Mouse (Mus musculus) mouse trophoblast stem cell (cell line): ENCODE measurements around the gene Atp2a2.

ENCODE experiments used
- in situ Hi-C, 2 experiments: fragments of 300-500 bp; cut with MseI, MboI; formaldehyde crosslinking; loops; 2 replicates in 1 of 2; 3 replicates in 1 of 2; pipeline ENCODE4 v1.15.1; 2025

Atp2a2 gene

DNA sequence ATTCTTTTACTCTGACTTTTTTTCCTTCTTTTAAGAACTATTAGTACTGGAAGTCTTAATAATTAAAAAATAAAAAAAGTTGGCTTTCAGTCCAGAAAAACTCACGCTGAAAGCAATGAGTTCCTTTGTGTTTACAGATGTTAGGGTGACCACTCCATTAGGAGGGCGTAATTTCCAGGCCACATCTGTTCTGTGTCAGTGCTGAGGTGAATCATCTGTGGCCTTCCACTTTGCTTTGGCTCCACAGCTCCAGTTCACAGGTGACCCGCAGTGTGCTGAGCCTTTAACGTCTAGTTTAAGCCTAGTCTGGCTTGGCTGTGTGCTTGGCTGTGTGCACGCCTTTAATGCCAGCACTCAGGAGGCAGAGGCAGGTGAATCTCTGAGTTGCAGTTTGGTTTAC is 90.1 kb downstream of the Atp2a2 start:
- in situ Hi-C loops = no loop called here

DNA sequence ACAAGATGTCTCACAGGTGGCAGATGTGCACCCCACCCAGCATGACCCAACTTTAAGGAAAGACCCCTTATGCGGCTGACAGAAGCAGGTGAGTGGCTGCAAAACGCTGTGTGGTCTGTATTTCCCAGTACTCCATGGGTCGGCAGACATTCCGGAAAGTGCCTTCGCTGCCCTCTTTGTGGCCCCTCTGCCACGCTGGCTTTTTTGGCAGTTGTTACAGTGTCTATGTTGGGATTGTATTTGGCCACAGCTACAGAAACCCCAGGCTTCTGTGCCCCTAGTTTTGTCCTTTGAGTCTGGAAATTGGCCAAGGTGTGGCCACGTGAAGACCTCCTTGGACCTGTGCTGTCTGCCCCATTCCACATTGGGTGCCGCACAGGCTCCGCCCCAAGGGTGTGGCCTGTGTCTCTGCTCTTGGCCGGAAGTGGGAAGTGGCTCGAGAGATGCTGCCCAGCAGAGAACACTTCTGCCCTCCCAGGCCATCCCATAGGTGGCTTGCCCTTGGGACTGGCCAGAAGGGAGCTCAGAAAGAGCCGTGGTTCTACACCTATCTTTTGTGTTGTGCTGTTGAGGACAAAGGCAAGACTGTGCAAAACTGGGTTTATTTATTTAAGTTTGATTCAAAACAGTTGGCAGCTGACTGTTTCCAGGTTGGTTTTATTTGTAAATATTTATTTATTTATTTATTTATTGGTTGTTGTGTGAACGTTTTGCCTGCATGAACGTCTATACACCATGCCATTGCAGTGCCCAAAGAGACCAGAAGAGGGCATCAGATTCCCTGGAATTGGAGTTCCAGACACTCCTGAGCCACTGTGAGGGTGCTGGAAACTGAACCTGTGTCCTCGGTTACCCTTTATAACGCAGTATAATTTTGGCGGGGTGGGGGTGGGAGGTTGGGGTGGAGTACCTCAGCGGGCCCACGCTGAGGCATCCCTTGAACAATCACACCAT is 92.1 kb downstream of the Atp2a2 start:
- in situ Hi-C loops = no loop called here

DNA sequence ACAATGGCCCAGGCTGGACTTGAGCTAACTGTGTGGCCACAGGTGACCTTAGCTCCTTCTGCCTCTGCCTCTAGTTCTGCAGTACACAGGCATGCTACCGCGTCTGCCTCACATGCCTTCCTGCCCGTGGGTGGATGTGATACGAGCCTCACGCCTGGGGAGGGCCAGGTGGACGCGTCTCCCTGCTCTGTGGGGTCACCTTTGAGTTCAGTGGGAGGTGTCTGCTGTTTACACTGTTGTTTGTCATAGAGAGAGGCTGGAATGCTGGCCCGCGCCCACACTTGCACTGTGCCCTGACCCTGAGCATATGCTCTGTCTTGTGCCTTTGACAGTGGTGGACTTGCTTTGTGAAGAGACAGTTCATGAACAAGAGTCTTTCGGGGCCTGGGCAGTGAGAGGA is 96.5 kb downstream of the Atp2a2 start:
- in situ Hi-C loops = no loop called here
